Mouse (Mus musculus) urinary bladder, postnatal 10 days (tissue): ENCODE data around the gene Cend1.
"Not testable (repeated sequence)": the region's sequence is repeated elsewhere in the genome, so short reads cannot be mapped to it uniquely, and the experiment has no call there.

Source experiments
- DNase-seq: peaks from one replicate; pipeline ENCODE4 v3.0.0; 2022; ENCODE audit warnings: low spot score

The Cend1 gene

GRCm38 (mm10) chr7:141429840-141430584 is 721 bp upstream of the Cend1 start:
- DNase-seq: no peak

- no peak for DNase-seq
Observed at GRCm38 (mm10) chr7:141428701-141429100, 590 bp downstream of the Cend1 start.

GRCm38 (mm10) chr7:141426948-141427730 is 2.2 kb downstream of the Cend1 start:
- no peak for DNase-seq

GRCm38 (mm10) chr7:141423811-141424210 is 5.5 kb downstream of the Cend1 start:
- DNase-seq: no peak

GRCm38 (mm10) chr7:141420030-141420702 is 9.1 kb downstream of the Cend1 start:
- no peak for DNase-seq

GRCm38 (mm10) chr7:141418970-141419369 is 10.3 kb downstream of the Cend1 start:
- DNase-seq: no peak

- DNase-seq: no peak
Observed at GRCm38 (mm10) chr7:141417731-141418681, 11.3 kb downstream of the Cend1 start.

- DNase-seq: no peak
Observed at GRCm38 (mm10) chr7:141416144-141416841, 13.0 kb downstream of the Cend1 start.

GRCm38 (mm10) chr7:141413809-141414584 is 15.3 kb downstream of the Cend1 start, which contains the start of gene Gatd1:
Gene Gatd1, minus strand, starts transcription at chr7:141414136.
- peak; percentile 100 for DNase-seq

- DNase-seq: no peak
Observed at GRCm38 (mm10) chr7:141413331-141413730, 16.0 kb downstream of the Cend1 start.

- DNase-seq: no peak
Observed at GRCm38 (mm10) chr7:141411667-141412066, 17.6 kb downstream of the Cend1 start.

- DNase-seq: no peak
Observed at GRCm38 (mm10) chr7:141410631-141411030, 18.7 kb downstream of the Cend1 start.

- peak; percentile 68 for DNase-seq
Observed at GRCm38 (mm10) chr7:141408833-141409232, 20.5 kb downstream of the Cend1 start.

GRCm38 (mm10) chr7:141407670-141408069 is 21.6 kb downstream of the Cend1 start:
- not testable (repeated sequence) for DNase-seq

GRCm38 (mm10) chr7:141405466-141405865 is 23.8 kb downstream of the Cend1 start:
- no peak for DNase-seq

GRCm38 (mm10) chr7:141403305-141403704 is 26.0 kb downstream of the Cend1 start:
- DNase-seq: no peak

GRCm38 (mm10) chr7:141395348-141395747 is 33.9 kb downstream of the Cend1 start:
- DNase-seq: no peak

- DNase-seq: no peak
Observed at GRCm38 (mm10) chr7:141394771-141395170, 34.5 kb downstream of the Cend1 start.

- no peak for DNase-seq
Observed at GRCm38 (mm10) chr7:141394158-141394557, 35.1 kb downstream of the Cend1 start.
